Mouse (Mus musculus) hindbrain, embryonic 12.5 days (tissue): ENCODE measurements around the gene Smtnl2. TPM values are rescaled to one million over a fixed set of nuclear protein-coding genes. Genes with fewer than 3 reads are reported as not detected.

Experiments used
- ATAC-seq: fragments of 200-750 bp; cut with Nextera tagmentation; 2 replicates; pipeline ENCODE4 v1.8.0; 2017; ENCODE audit warnings: moderate TSS enrichment; ENCODE audit not compliant: low FRiP score
- H3K27ac ChIP-seq: fragments of 300-500 bp; sonication (generic); 2 replicates; pipeline ENCODE4 v1.5.1; 2016; ENCODE audit warnings: mild to moderate bottlenecking
- H3K27me3 ChIP-seq: fragments of 300-500 bp; sonication (generic); 2 replicates; pipeline ENCODE4 v1.6.1; 2016; ENCODE audit warnings: mild to moderate bottlenecking
- H3K36me3 ChIP-seq: fragments of 300-500 bp; sonication (generic); 2 replicates; pipeline ENCODE4 v1.6.1; 2016; ENCODE audit warnings: mild to moderate bottlenecking
- H3K4me1 ChIP-seq: fragments of 300-500 bp; sonication (generic); 2 replicates; pipeline ENCODE4 v1.6.1; 2016
- H3K4me2 ChIP-seq: fragments of 300-500 bp; sonication (generic); replicated peaks from 2 replicates; pipeline ENCODE4 v1.6.1; 2016; ENCODE audit warnings: mild to moderate bottlenecking
- H3K4me3 ChIP-seq: fragments of 300-500 bp; sonication (generic); 2 replicates; pipeline ENCODE4 v1.5.1; 2016; ENCODE audit warnings: mild to moderate bottlenecking
- H3K9ac ChIP-seq: fragments of 300-500 bp; sonication (generic); 2 replicates; pipeline ENCODE4 v1.6.1; 2016; ENCODE audit warnings: mild to moderate bottlenecking, moderate library complexity
- H3K9me3 ChIP-seq: fragments of 300-500 bp; sonication (generic); replicated peaks from 2 replicates; pipeline ENCODE4 v1.6.1; 2016; ENCODE audit warnings: mild to moderate bottlenecking
- WGBS: fragments of 180-500 bp; shearing (Covaris S2); methylation state at CpG from one replicate; pipeline ENCODE4 v1.1.7; 2016; 5-methylcytosine and 5-hydroxymethylcytosine counted together
- polyA plus RNA-seq: library from polyadenylated mRNA; unstranded; fragments of >200 nt; fragmentation: Nextera tagmentation; extraction: Ambion mirVana; gene quantifications from 2 replicates; pipeline ENCODE4 v1.2.1, GENCODE M21; 2016

The Smtnl2 gene
- polyA plus RNA-seq, 1 experiment from 2014 or later, result 14.5 TPM

- 82% methylated on average over 6 of the region's 6 CpGs for WGBS
- H3K4me1 ChIP-seq, result peaks cover 15% of the 10 kb centered on the region
- H3K9me3 ChIP-seq, result no peaks in the 10 kb centered on the region
- no peak for ATAC-seq
- H3K4me3 ChIP-seq, result no peak overlapping the region
- H3K27ac ChIP-seq, result no peak overlapping the region
- no peaks in the 10 kb centered on the region for H3K36me3 ChIP-seq
- no peak overlapping the region for H3K9ac ChIP-seq
- H3K27me3 ChIP-seq, result no peaks in the 10 kb centered on the region
- no peak overlapping the region for H3K4me2 ChIP-seq
Measured at GRCm38 (mm10) chr11:72420460-72421122, 9.1 kb upstream of the Smtnl2 start.

- Histone ChIP-seq H3K36me3 (no peaks in the 10 kb centered on the region), H3K27me3 (no peaks in the 10 kb centered on the region), H3K4me3 (no peak overlapping the region), H3K27ac (no peak overlapping the region), H3K4me1 (peaks cover 15% of the 10 kb centered on the region), H3K9me3 (no peaks in the 10 kb centered on the region), H3K9ac (no peak overlapping the region), H3K4me2 (no peak overlapping the region)
- WGBS, result 85% methylated on average over 6 of the region's 6 CpGs
- ATAC-seq, result no peak
Measured at GRCm38 (mm10) chr11:72419006-72419405, 7.5 kb upstream of the Smtnl2 start.

- peaks cover 6% of the 10 kb centered on the region; the same call in 1 of the 2 replicates for H3K27me3 ChIP-seq
- WGBS, result 40% methylated on average over 8 of the region's 8 CpGs
- no peaks in the 10 kb centered on the region for H3K9me3 ChIP-seq
- no peaks in the 10 kb centered on the region for H3K36me3 ChIP-seq
- H3K4me1 ChIP-seq, result peaks cover 15% of the 10 kb centered on the region
- H3K4me2 ChIP-seq, result no peak overlapping the region
- no peak for ATAC-seq
- no peak overlapping the region for H3K4me3 ChIP-seq
- H3K27ac ChIP-seq, result no peak overlapping the region
- H3K9ac ChIP-seq, result no peak overlapping the region
Measured at GRCm38 (mm10) chr11:72418227-72418626, 6.7 kb upstream of the Smtnl2 start.

- Histone ChIP-seq H3K27ac (no peak overlapping the region), H3K4me1 (peaks cover 15% of the 10 kb centered on the region), H3K36me3 (no peaks in the 10 kb centered on the region), H3K4me3 (no peak overlapping the region), H3K9ac (no peak overlapping the region; the same call in 1 of the 2 replicates), H3K9me3 (no peaks in the 10 kb centered on the region), H3K4me2 (no peak overlapping the region), H3K27me3 (peaks cover 15% of the 10 kb centered on the region)
- no peak for ATAC-seq
- 8% methylated on average over 4 of the region's 4 CpGs for WGBS
Measured at GRCm38 (mm10) chr11:72417376-72417775, 5.9 kb upstream of the Smtnl2 start.

- H3K9me3 ChIP-seq, result no peaks in the 10 kb centered on the region
- no peaks in the 10 kb centered on the region for H3K36me3 ChIP-seq
- H3K27me3 ChIP-seq, result peaks cover 22% of the 10 kb centered on the region
- H3K4me3 ChIP-seq, result no peak overlapping the region
- no peak for ATAC-seq
- WGBS, result 92% methylated on average over 5 of the region's 5 CpGs
- H3K4me1 ChIP-seq, result peaks cover 17% of the 10 kb centered on the region
- no peak overlapping the region for H3K9ac ChIP-seq
- no peak overlapping the region for H3K27ac ChIP-seq
- no peak overlapping the region for H3K4me2 ChIP-seq
Measured at GRCm38 (mm10) chr11:72416666-72417065, 5.2 kb upstream of the Smtnl2 start.

GRCm38 (mm10) chr11:72415155-72415554 lies 3.6 kb upstream of the Smtnl2 start:
- no peak for ATAC-seq
- H3K36me3 ChIP-seq, result no peaks in the 10 kb centered on the region
- no peaks in the 10 kb centered on the region for H3K9me3 ChIP-seq
- H3K4me1 ChIP-seq, result peaks cover 32% of the 10 kb centered on the region
- 85% methylated on average over 8 of the region's 8 CpGs for WGBS
- peaks cover 36% of the 10 kb centered on the region for H3K27me3 ChIP-seq
- H3K4me2 ChIP-seq, result no peak overlapping the region
- no peak overlapping the region for H3K4me3 ChIP-seq
- H3K27ac ChIP-seq, result no peak overlapping the region
- H3K9ac ChIP-seq, result no peak overlapping the region

- Histone ChIP-seq H3K4me2 (no peak overlapping the region), H3K27me3 (peaks cover 48% of the 10 kb centered on the region), H3K4me3 (no peak overlapping the region), H3K27ac (no peak overlapping the region), H3K9ac (no peak overlapping the region), H3K4me1 (peaks cover 33% of the 10 kb centered on the region), H3K36me3 (no peaks in the 10 kb centered on the region), H3K9me3 (no peaks in the 10 kb centered on the region)
- no peak for ATAC-seq
- WGBS, result 63% methylated on average over 5 of the region's 5 CpGs
Measured at GRCm38 (mm10) chr11:72413601-72414190, 2.2 kb upstream of the Smtnl2 start.

- ATAC-seq, result no peak
- Histone ChIP-seq H3K9ac (no peak overlapping the region), H3K27ac (no peak overlapping the region), H3K27me3 (peaks cover 55% of the 10 kb centered on the region), H3K36me3 (no peaks in the 10 kb centered on the region), H3K9me3 (no peaks in the 10 kb centered on the region), H3K4me2 (no peak overlapping the region), H3K4me3 (no peak overlapping the region), H3K4me1 (peaks cover 29% of the 10 kb centered on the region)
- WGBS, result 86% methylated on average over 7 of the region's 7 CpGs
Measured at GRCm38 (mm10) chr11:72413016-72413415, 1.5 kb upstream of the Smtnl2 start.

GRCm38 (mm10) chr11:72411945-72412344 lies 432 bp upstream of the Smtnl2 start:
- peak overlapping the region; percentile 99 for H3K4me2 ChIP-seq
- H3K36me3 ChIP-seq, result no peaks in the 10 kb centered on the region
- peaks cover 21% of the 10 kb centered on the region for H3K4me1 ChIP-seq
- ATAC-seq, result no peak
- H3K9me3 ChIP-seq, result no peaks in the 10 kb centered on the region
- H3K4me3 ChIP-seq, result peak overlapping the region; percentile 64
- peaks cover 58% of the 10 kb centered on the region for H3K27me3 ChIP-seq
- H3K9ac ChIP-seq, result peak overlapping the region; percentile 77
- H3K27ac ChIP-seq, result no peak overlapping the region
- WGBS, result 30% methylated on average over 9 of the region's 9 CpGs

GRCm38 (mm10) chr11:72410521-72411092 lies 906 bp downstream of the Smtnl2 start:
- ATAC-seq, result no peak
- Histone ChIP-seq H3K4me2 (peak overlapping the region; percentile 99), H3K9me3 (no peaks in the 10 kb centered on the region), H3K27me3 (peaks cover 59% of the 10 kb centered on the region), H3K9ac (peak overlapping the region; percentile 77; the same call in 1 of the 2 replicates), H3K36me3 (no peaks in the 10 kb centered on the region), H3K4me1 (peaks cover 27% of the 10 kb centered on the region), H3K4me3 (peak overlapping the region; percentile 64), H3K27ac (no peak overlapping the region)
- WGBS, result 1% methylated on average over 25 of the region's 25 CpGs

GRCm38 (mm10) chr11:72409649-72410385 lies 1.7 kb downstream of the Smtnl2 start:
- no peak overlapping the region for H3K27ac ChIP-seq
- H3K4me3 ChIP-seq, result no peak overlapping the region

GRCm38 (mm10) chr11:72408451-72409170 lies 2.9 kb downstream of the Smtnl2 start:
- ATAC-seq, result no peak
- Histone ChIP-seq H3K9ac (no peak overlapping the region), H3K9me3 (no peaks in the 10 kb centered on the region), H3K4me3 (no peak overlapping the region), H3K36me3 (no peaks in the 10 kb centered on the region), H3K4me1 (peaks cover 27% of the 10 kb centered on the region), H3K27me3 (peaks cover 57% of the 10 kb centered on the region), H3K4me2 (no peak overlapping the region; the same call in 1 of the 2 replicates), H3K27ac (no peak overlapping the region)
- WGBS, result 68% methylated on average over 9 of the region's 9 CpGs

More at GRCm38 (mm10) chr11:72409649-72410385, 1.7 kb downstream of the Smtnl2 start:
- Histone ChIP-seq H3K4me1 (peaks cover 27% of the 10 kb centered on the region), H3K27me3 (peaks cover 59% of the 10 kb centered on the region), H3K9me3 (no peaks in the 10 kb centered on the region), H3K9ac (no peak overlapping the region), H3K36me3 (no peaks in the 10 kb centered on the region), H3K4me2 (peak overlapping the region; percentile 99)
- no peak for ATAC-seq
- whole genome bisulfite sequencing, result 75% methylated on average over 12 of the region's 12 CpGs
